Mouse (Mus musculus) bone marrow, adult 2 months (tissue): ENCODE data around the gene Patj.

Experiments used
- CTCF ChIP-seq: fragments of 200-500 bp; IDR thresholded peaks from 2 replicates; pipeline ENCODE4 v1.5.1; 2011; ENCODE audit warnings: low read length, control low read depth; ENCODE audit not compliant: control insufficient read depth, insufficient read depth
- POLR2A ChIP-seq: fragments of 200-500 bp; IDR thresholded peaks from 2 replicates; pipeline ENCODE4 v1.6.1; 2011; ENCODE audit warnings: low read depth, mild to moderate bottlenecking, control low read depth, low read length, borderline replicate concordance; ENCODE audit not compliant: control insufficient read depth

GRCm38 (mm10) chr4:98557192-98557591 lies 161.6 kb downstream of the Patj start:
- TF ChIP-seq CTCF (no peak), POLR2A (no peak)
